In the genomic region with DNA sequence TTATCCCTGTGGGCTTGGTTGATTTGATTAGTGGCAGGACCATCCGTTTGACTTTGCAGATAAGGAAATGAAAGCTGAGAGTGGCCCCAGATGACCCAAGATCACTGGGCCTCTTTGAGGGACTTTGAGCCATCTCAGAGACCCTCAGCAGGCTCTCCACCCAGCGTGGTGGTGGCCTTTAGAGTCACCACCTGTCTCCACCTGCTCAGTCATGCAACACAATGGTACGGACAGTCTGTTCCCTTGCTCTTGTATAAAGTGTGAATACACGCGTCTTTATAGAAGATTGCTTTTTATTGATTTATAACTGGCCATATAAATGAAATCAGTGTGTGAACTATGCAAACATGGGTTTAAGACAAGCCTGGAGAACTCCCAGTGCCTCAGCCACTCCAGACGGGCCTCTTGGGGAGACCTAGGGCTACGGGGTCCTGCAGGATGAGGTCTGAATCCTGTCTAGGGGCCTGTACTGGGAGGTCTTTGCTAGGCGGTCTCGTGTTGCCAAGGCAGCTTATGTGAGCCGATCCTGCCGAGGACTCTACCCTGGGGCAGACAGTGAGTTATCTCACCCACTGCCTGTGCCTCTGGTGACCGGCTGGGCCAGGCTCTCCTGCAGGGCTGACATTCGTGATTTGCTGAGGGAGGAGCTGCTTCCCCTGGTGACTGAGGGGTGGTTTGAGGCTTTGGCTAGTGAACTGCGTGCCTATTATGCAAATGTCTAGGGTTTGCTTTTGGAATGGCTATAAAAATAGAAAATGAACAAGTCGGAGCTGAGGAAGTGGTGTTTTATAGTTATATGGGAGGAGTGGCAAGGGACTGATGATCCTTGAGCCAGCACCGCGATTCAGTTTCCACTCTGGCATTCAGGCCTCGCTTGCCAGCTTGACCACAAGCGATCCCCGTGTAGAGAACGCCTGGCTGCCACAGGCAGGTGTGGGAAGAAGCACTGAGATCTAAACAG, we compare ENCODE assay signal across 10 mouse cellular contexts.
DNase-seq lines count a peak whose midpoint lies in the region; ATAC-seq and TF ChIP-seq lines count a peak whose summit lies in the region.
"Had no signal": no experiment of that assay in that cellular context is flagged by ENCODE, and none has a peak within 500 bp of the region (broad histone marks: within the 10 kb centered on the region; RNA-seq: fewer than 3 reads in every experiment).

No protein-coding gene starts in this region.

- no peaks in the 10 kb centered on the region for H3K27me3 ChIP-seq in lung, postnatal 0 days (replicated peaks; ENCODE audit: insufficient read depth, low read length)
- H3K27me3 ChIP-seq in limb, embryonic 10.5 days (ENCODE audit: low read depth, poor library complexity, severe bottlenecking): peaks cover 9% of the 10 kb centered on the region; the same call in 1 of the 2 replicates
- no peaks in the 10 kb centered on the region for H3K27me3 ChIP-seq in splenic B cell, adult 2 months (ENCODE audit: control insufficient read depth, insufficient read depth, low read length, poor library complexity, severe bottlenecking)
- H3K27me3 ChIP-seq: forebrain, embryonic 12.5 days; liver, embryonic 15.5 days had no signal

- no peak for ATAC-seq in lung, postnatal 0 days

- H3K4me3 ChIP-seq in lung, postnatal 0 days (ENCODE audit: low read depth, low read length): no peak overlapping the region
- H3K4me3 ChIP-seq in limb, embryonic 10.5 days: peak overlapping the region; percentile 10; the same call in 1 of the 2 replicates
- H3K4me3 ChIP-seq: forebrain, embryonic 12.5 days; liver, embryonic 15.5 days had no signal

- no peak for TF ChIP-seq EP300 in lung, postnatal 0 days (IDR thresholded peaks at IDR 0.05)

- DNase-seq in lung, adult 18-20 months: peak; percentile 27 to 35
- no peak for DNase-seq in lung, postnatal 0 days (ENCODE audit: low spot score)
- DNase-seq in gastrocnemius, adult 8-10 months (ENCODE audit: low spot score in 2 of 2): peak; percentile 46 to 65
- DNase-seq in limb, embryonic 10.5 days (ENCODE audit: low spot score): peak; percentile 41
- DNase-seq in splenic B cell, adult 2 months (ENCODE audit: low read depth, low spot score): peak; percentile 31
- no peak for DNase-seq in cerebellum, adult 18-20 months
- DNase-seq in testis, postnatal 10 days (ENCODE audit: low spot score): no peak
- no peak for DNase-seq in spleen, postnatal 14 days (ENCODE audit: low spot score in 2 of 2)

- WGBS in lung, postnatal 0 days: 57% methylated on average over 21 of the region's 21 CpGs
- 48% methylated on average over 21 of the region's 21 CpGs for WGBS in limb, embryonic 10.5 days

- H3K4me2 ChIP-seq in lung, postnatal 0 days (replicated peaks; ENCODE audit: low read depth, low read length): no peak overlapping the region
- H3K4me2 ChIP-seq: forebrain, embryonic 12.5 days; liver, embryonic 15.5 days had no signal

- peaks cover 5% of the 10 kb centered on the region; the same call in 1 of the 2 replicates for H3K4me1 ChIP-seq in lung, postnatal 0 days (ENCODE audit: insufficient read depth, low read depth, low read length)
- peaks cover 60% of the 10 kb centered on the region for H3K4me1 ChIP-seq in limb, embryonic 10.5 days

- no peaks in the 10 kb centered on the region for H3K36me3 ChIP-seq in lung, postnatal 0 days (ENCODE audit: insufficient read depth, low read length)
- no peaks in the 10 kb centered on the region for H3K36me3 ChIP-seq in limb, embryonic 10.5 days
- no peaks in the 10 kb centered on the region for H3K36me3 ChIP-seq in splenic B cell, adult 2 months (ENCODE audit: control insufficient read depth, insufficient read depth, low read length, poor library complexity, severe bottlenecking)
- H3K36me3 ChIP-seq: forebrain, embryonic 12.5 days; liver, embryonic 15.5 days had no signal

- H3K27ac ChIP-seq in lung, postnatal 0 days (ENCODE audit: low read length): no peak overlapping the region
- H3K27ac ChIP-seq in limb, embryonic 10.5 days: peak overlapping the region; percentile 74
- H3K27ac ChIP-seq: forebrain, embryonic 12.5 days; liver, embryonic 15.5 days had no signal

- no peak overlapping the region for H3K9ac ChIP-seq in lung, postnatal 0 days (replicated peaks; ENCODE audit: low read depth)
- H3K9ac ChIP-seq: forebrain, embryonic 12.5 days; liver, embryonic 15.5 days had no signal

- no peak for TF ChIP-seq CTCF in lung, postnatal 0 days (IDR thresholded peaks at IDR 0.05)

- H3K9me3 ChIP-seq in lung, postnatal 0 days (ENCODE audit: low read length): no peaks in the 10 kb centered on the region
- H3K9me3 ChIP-seq in limb, embryonic 10.5 days (replicated peaks): no peaks in the 10 kb centered on the region
- H3K9me3 ChIP-seq: forebrain, embryonic 12.5 days; liver, embryonic 15.5 days had no signal

Comparison
In these comparisons a context has a peak if more than half of its experiments do, and no peak if none do; other contexts are left out.
1. DNase-seq: peak in lung, adult 18-20 months (2 of 2), gastrocnemius, adult 8-10 months (2 of 2), limb, embryonic 10.5 days (single experiment) and splenic B cell, adult 2 months (single experiment); none in lung, postnatal 0 days (single experiment), cerebellum, adult 18-20 months (0 of 2), testis, postnatal 10 days (single experiment) and spleen, postnatal 14 days (0 of 2).